Mouse (Mus musculus): ENCODE results near the gene Olfr1101.

The Olfr1101 gene

DNA sequence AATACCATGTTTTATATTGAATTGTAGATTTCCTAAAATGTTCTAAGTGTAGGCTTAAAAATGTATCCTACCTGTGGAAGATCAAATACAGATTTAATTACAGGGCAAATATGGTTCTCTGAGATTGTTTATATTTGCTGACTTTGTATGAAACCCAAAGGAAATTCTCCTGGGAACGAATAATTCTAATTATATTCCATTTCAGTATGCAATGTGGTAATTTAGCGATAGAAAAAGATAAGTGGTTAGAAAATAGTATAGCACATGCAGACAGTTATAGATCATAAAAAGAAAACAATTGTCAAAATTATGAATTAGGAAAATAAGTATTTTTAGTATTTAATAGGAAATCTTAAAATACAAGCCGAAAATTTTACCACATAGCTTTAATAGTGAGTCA lies at the start of gene Olfr1101:
Olfr1101 (minus strand) TSS at position 101 of the 400 bp plus-strand sequence.
- no peak for TF ChIP-seq CTCF (conservative IDR thresholded peaks at IDR 0.05; ENCODE audit: low read length)
- TF ChIP-seq POU5F1 (IDR thresholded peaks at IDR 0.05; ENCODE audit: borderline replicate concordance, low read length), result no peak
- TF ChIP-seq NANOG (IDR thresholded peaks at IDR 0.05; ENCODE audit: borderline replicate concordance, low read length), result no peak
- Histone ChIP-seq H3K36me3 (ENCODE audit: insufficient read depth, low read length) (no peaks in the 10 kb centered on the region), H3K27me3 (ENCODE audit: insufficient read depth, low read length) (no peaks in the 10 kb centered on the region), H3K4me1 (replicated peaks; ENCODE audit: low read depth, low read length) (no peaks in the 10 kb centered on the region), H3K4me3 (replicated peaks; ENCODE audit: low read length) (no peak within 1 kb of the TSS), H3K9me3 (ENCODE audit: low read length) (no peaks in the 10 kb centered on the region)

DNA sequence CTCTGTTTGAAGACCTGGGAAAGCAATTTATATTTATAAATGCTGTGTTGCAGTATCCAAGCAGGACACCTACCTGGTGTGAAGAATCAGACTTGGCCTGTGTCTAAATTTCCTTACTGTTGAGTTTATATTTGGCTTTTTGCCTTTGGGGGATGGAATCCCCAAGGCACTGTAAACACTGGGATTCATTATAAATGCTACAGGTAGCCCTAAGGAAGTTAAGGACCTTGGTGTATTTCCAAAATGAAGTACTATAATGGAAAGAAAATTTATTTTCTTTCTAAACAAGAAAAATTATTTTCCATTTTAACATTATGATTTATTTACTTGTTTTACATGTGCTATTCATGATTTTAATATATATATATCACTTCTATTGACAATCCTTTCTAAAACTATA lies 45.4 kb upstream of the Olfr1101 start, which contains the start of gene Olfr1105:
Olfr1105 (minus strand) TSS at position 101 of the 400 bp plus-strand sequence.
- Histone ChIP-seq H3K9me3 (ENCODE audit: low read length) (no peaks in the 10 kb centered on the region), H3K36me3 (ENCODE audit: insufficient read depth, low read length) (no peaks in the 10 kb centered on the region), H3K27me3 (ENCODE audit: insufficient read depth, low read length) (no peaks in the 10 kb centered on the region), H3K4me1 (replicated peaks; ENCODE audit: low read depth, low read length) (no peaks in the 10 kb centered on the region), H3K4me3 (replicated peaks; ENCODE audit: low read length) (no peak within 1 kb of the TSS)
- TF ChIP-seq POU5F1 (IDR thresholded peaks at IDR 0.05; ENCODE audit: borderline replicate concordance, low read length), result no peak
- no peak for TF ChIP-seq CTCF (conservative IDR thresholded peaks at IDR 0.05; ENCODE audit: low read length)
- no peak for TF ChIP-seq NANOG (IDR thresholded peaks at IDR 0.05; ENCODE audit: borderline replicate concordance, low read length)

DNA sequence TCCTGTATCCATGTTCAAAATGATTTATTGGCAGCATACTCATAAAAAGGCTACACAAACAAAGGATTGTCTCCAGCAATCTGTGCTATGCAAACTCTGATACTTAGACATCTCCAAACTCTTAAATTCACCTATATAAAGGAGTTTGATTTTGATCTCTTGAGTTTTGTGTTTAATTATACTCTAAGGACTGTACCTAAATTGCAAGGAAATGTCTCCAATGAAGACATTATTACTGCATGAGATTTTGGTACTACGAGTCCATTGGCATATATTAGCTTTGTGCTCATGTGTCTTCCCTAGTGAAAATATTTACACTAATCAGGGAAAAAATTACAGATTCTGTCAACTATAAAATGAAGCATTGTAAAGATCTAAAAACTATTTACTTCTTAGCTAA lies 36.0 kb upstream of the Olfr1101 start, which contains the start of gene Olfr1104:
Olfr1104 (minus strand) TSS at position 101 of the 400 bp plus-strand sequence.
- Histone ChIP-seq H3K4me3 (replicated peaks; ENCODE audit: low read length) (no peak within 1 kb of the TSS), H3K4me1 (replicated peaks; ENCODE audit: low read depth, low read length) (no peaks in the 10 kb centered on the region), H3K9me3 (ENCODE audit: low read length) (no peaks in the 10 kb centered on the region), H3K36me3 (ENCODE audit: insufficient read depth, low read length) (no peaks in the 10 kb centered on the region), H3K27me3 (ENCODE audit: insufficient read depth, low read length) (no peaks in the 10 kb centered on the region)
- TF ChIP-seq CTCF (conservative IDR thresholded peaks at IDR 0.05; ENCODE audit: low read length) (no peak), NANOG (IDR thresholded peaks at IDR 0.05; ENCODE audit: borderline replicate concordance, low read length) (no peak), POU5F1 (IDR thresholded peaks at IDR 0.05; ENCODE audit: borderline replicate concordance, low read length) (no peak)

DNA sequence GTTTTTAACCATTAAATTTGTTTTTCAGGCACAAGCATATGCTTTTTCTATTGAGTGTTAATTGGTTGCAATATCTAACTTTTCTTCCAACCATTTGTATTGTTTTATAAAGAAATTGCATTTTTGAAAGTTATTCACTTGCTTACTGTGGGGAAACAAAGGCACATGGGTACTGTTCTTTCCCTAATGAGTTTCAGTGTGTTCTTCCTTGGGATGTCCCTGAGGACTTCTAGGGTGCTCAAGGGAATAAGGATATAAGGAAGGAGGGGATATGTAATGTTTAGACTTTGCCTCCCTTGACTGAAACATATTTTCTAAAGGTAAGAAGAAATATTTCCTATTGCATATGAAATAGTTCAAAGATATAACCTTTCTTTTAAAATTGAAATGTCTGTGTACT lies 7.1 kb upstream of the Olfr1101 start, which contains the start of gene Olfr1102:
Olfr1102 (plus strand) TSS at position 301 of the 400 bp plus-strand sequence.
- no peak within 1 kb of the TSS for H3K4me3 ChIP-seq (replicated peaks; ENCODE audit: low read length)
- TF ChIP-seq CTCF (conservative IDR thresholded peaks at IDR 0.05; ENCODE audit: low read length) (no peak), NANOG (IDR thresholded peaks at IDR 0.05; ENCODE audit: borderline replicate concordance, low read length) (no peak), POU5F1 (IDR thresholded peaks at IDR 0.05; ENCODE audit: borderline replicate concordance, low read length) (no peak)
- no peaks in the 10 kb centered on the region for H3K9me3 ChIP-seq (ENCODE audit: low read length)
- H3K27me3 ChIP-seq (ENCODE audit: insufficient read depth, low read length), result no peaks in the 10 kb centered on the region
- no peaks in the 10 kb centered on the region for H3K4me1 ChIP-seq (replicated peaks; ENCODE audit: low read depth, low read length)
- H3K36me3 ChIP-seq (ENCODE audit: insufficient read depth, low read length), result no peaks in the 10 kb centered on the region

DNA sequence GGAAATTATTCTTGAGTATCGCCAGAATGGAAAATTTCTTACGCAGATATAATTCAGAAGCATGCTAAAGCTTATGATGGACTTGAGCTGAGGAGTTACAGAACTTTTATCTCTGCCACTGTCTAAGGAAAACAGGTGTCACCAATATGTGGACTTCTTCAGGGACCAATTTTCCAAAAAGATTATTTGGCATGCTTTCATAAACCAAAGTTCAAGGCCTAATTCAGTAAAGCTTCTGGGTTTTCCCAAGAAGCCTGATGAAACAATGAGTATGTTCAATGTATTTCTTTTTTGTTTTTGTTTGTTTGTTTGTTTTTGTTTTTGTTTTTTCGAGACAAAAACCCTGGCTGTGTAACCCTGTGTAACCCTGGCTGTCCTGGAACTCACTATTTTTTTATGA lies 11.2 kb downstream of the Olfr1101 start, which contains the start of gene Olfr1100:
Olfr1100 (minus strand) TSS at position 101 of the 400 bp plus-strand sequence.
- no peaks in the 10 kb centered on the region for H3K36me3 ChIP-seq (ENCODE audit: insufficient read depth, low read length)

DNA sequence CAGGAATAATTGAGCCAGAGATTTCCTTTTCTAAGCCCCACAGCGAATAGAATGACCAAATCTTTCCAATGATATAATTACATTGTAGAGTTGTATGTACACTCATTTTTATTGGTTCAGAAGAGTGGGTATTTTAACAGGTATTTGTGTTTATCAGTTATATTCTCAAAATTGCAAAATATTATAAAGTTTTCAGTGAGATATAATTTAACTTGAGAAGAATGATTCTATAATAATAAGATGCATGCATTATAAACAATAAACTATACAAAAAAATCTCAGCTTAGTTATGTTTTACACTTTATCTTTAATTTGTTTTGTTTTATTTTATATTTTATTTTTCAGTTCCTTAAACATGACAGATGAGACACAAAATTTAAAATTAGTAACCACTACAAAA lies 30.4 kb downstream of the Olfr1101 start, which contains the start of gene Olfr1099:
Olfr1099 (minus strand) TSS at position 101 of the 400 bp plus-strand sequence.
- no peaks in the 10 kb centered on the region for H3K36me3 ChIP-seq (ENCODE audit: insufficient read depth, low read length)
- TF ChIP-seq NANOG (IDR thresholded peaks at IDR 0.05; ENCODE audit: borderline replicate concordance, low read length) (no peak), POU5F1 (IDR thresholded peaks at IDR 0.05; ENCODE audit: borderline replicate concordance, low read length) (no peak), CTCF (conservative IDR thresholded peaks at IDR 0.05; ENCODE audit: low read length) (no peak)
- H3K27me3 ChIP-seq (ENCODE audit: insufficient read depth, low read length), result no peaks in the 10 kb centered on the region
- no peaks in the 10 kb centered on the region for H3K9me3 ChIP-seq (ENCODE audit: low read length)
- H3K4me1 ChIP-seq (replicated peaks; ENCODE audit: low read depth, low read length), result no peaks in the 10 kb centered on the region
- H3K4me3 ChIP-seq (replicated peaks; ENCODE audit: low read length), result no peak within 1 kb of the TSS

More for the DNA sequence above, 11.2 kb downstream of the Olfr1101 start, which contains the start of gene Olfr1100:
- no peak for TF ChIP-seq NANOG (IDR thresholded peaks at IDR 0.05; ENCODE audit: borderline replicate concordance, low read length)
- TF ChIP-seq POU5F1 (IDR thresholded peaks at IDR 0.05; ENCODE audit: borderline replicate concordance, low read length), result no peak
- TF ChIP-seq CTCF (conservative IDR thresholded peaks at IDR 0.05; ENCODE audit: low read length), result no peak
- H3K27me3 ChIP-seq (ENCODE audit: insufficient read depth, low read length), result no peaks in the 10 kb centered on the region
- no peaks in the 10 kb centered on the region for H3K9me3 ChIP-seq (ENCODE audit: low read length)
- no peak within 1 kb of the TSS for H3K4me3 ChIP-seq (replicated peaks; ENCODE audit: low read length)
- no peaks in the 10 kb centered on the region for H3K4me1 ChIP-seq (replicated peaks; ENCODE audit: low read depth, low read length)
